Mouse (Mus musculus): ENCODE results near the gene Prkag1.

DNA sequence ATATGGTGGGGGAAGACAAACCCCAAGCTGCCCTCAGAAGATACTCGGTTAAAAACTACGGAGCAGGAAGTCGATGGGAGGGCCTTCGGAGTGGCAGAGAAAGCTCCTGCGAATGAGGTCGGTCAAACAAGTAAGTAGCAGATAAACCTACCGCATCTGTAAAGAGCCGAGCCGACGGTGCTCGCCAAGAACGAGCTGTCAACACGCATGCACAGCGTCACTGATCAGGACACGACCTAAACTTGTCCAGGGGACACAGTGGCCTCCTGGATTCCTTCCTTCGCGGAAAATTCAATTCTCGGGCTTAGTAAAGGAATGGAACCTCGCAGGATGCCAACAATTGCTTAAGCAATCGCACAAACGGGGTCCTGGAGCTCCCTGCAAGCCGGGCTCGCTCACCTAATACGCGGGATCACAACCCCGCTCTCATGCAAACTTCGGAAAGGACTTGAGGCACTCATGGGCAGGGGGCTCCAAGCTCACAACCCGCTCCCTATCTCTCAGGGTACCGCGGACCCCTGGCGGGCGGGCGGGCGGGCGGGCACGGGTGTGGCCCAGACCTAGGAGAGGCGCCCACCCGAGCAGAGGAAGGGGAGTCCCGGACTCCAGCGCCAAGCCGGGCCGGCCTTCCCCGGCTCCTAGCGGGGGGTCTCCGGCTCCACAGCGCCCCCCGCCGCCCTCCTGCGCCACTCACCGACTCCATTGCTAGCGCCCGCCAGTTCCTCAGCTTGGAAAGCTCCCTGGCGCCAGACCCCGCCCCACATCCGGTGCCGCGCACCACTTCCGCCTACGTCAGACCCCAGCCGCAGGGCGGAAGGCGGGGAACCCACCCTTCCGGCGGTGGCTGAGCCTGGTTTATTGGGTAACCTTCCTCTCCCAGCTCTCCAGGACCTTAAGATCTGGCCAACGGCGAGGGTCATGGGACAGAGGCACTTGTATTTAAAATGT is at the start of gene Prkag1:
- TF ChIP-seq CTCF (conservative IDR thresholded peaks at IDR 0.05; ENCODE audit: insufficient read depth, insufficient read length, low read depth, low read length) (peak; percentile 30; the same call in 1 of the 2 replicates), POLR2A (IDR thresholded peaks at IDR 0.05; ENCODE audit: low read depth, low read length) (peak; percentile 45)

All from kidney, adult 2 months (tissue).